Mouse (Mus musculus): ENCODE results near the gene Clptm1l. TPM values are rescaled to one million over a fixed set of nuclear protein-coding genes. Genes with fewer than 3 reads are reported as not detected.

Clptm1l gene
- 127 and 130 TPM in 2 replicates for polyA plus RNA-seq (2016; fragmentation: Nextera tagmentation; extraction: Ambion mirVana)

DNA sequence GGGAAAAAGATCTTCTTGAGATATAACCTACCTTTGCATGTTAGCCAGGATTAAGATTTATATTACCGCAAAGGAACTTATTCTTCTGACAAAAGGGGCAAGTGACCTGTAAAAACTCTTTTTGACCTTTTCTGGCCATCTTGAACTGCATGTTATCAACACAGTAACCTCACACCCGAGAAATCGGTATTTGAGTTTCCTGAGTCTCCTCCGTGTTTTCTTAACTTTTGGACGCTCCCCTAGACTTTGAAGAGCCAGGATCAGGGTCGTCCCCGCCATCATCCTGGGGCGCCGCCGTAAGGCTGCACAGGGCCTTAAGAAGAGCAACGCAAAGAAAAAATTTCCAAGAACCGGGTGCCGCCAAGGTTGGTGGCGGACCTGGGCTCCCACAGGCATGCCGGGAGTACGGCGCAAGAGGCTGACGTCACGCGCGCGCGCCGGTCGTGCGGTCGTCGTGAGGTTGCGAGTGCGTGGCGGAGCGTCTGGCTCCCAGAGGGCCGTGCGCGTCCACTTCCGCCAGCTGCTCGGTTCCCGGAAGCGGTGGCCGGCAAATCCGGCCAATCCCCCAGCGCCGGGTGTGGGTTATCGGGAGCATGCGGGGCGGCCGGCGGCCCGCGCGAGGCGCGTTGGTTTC is at the start of gene Clptm1l:
Clptm1l (plus strand) TSS at position 485 of the 634 bp plus-strand sequence.
- peak within 1 kb of the TSS; percentile 73 for H3K4me3 ChIP-seq
- H3K9ac ChIP-seq: peak within 1 kb of the TSS; percentile 76
- H3K4me2 ChIP-seq (replicated peaks): peak within 1 kb of the TSS; percentile 96
- WGBS: 1% methylated on average over 52 of the region's 53 CpGs
- no peaks in the 10 kb centered on the region for H3K9me3 ChIP-seq
- H3K27ac ChIP-seq: peak within 1 kb of the TSS; percentile 70; the same call in 1 of the 2 replicates
- H3K4me1 ChIP-seq: peaks cover 13% of the 10 kb centered on the region
- H3K27me3 ChIP-seq: no peaks in the 10 kb centered on the region
- H3K36me3 ChIP-seq: peaks cover 23% of the 10 kb centered on the region
- peak; percentile 92 for ATAC-seq (ENCODE audit: insufficient number of reproducible peaks, insufficient read depth, low FRiP score, low TSS enrichment)

DNA sequence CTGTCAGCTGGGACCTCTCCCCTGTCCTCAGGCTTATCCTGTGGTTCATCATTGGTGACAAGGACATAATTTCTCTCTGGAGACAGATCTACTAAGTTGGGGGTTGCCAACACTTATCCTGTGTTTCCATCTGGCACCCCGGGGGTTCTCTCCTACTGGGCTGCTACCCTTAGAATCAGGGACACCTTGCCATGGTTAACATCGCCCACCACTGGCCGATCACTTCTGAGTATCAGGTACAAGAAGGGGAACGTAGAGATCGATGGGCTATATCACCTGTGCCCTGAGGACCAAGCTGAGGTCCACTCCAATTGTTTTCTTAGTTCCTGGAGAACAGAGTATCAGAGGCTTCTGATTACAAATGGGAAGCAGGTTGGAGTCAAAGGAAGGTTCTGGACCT is 39.6 kb upstream of the Clptm1l start:
- H3K4me3 ChIP-seq: no peak overlapping the region
- no peak for ATAC-seq (ENCODE audit: insufficient number of reproducible peaks, insufficient read depth, low FRiP score, low TSS enrichment)
- H3K27me3 ChIP-seq: 0 out of 2 replicates have a peak, but pooled peaks cover 5% of the 10 kb centered on the region
- no peaks in the 10 kb centered on the region for H3K4me1 ChIP-seq
- 86% methylated on average over 5 of the region's 5 CpGs for WGBS
- no peak overlapping the region for H3K27ac ChIP-seq
- H3K9me3 ChIP-seq: no peaks in the 10 kb centered on the region
- no peak overlapping the region for H3K9ac ChIP-seq
- no peaks in the 10 kb centered on the region for H3K36me3 ChIP-seq
- no peak overlapping the region for H3K4me2 ChIP-seq (replicated peaks)

DNA sequence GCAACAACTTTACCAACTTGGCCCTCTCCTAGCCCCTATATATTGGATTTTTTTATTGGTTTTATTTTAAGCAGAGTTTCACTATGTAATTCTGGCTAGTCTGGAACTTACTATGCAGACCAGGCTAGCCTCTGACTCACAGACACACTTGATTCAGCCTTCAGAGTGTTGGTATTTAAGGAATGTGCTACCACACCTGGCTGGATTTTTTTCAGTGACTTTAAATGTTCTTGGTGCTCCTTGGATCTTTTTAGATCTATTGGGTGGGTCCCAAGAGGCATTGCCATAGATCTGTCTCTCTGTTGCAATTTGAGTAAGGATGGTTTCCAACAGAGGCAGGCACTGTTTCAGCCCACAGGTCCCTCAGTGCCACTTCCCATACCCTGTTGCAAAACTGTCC is 28.8 kb upstream of the Clptm1l start:
- no peak overlapping the region for H3K9ac ChIP-seq
- H3K9me3 ChIP-seq: no peaks in the 10 kb centered on the region
- H3K36me3 ChIP-seq: no peaks in the 10 kb centered on the region
- no peak overlapping the region for H3K4me2 ChIP-seq (replicated peaks)
- no peak for ATAC-seq (ENCODE audit: insufficient number of reproducible peaks, insufficient read depth, low FRiP score, low TSS enrichment)
- no peaks in the 10 kb centered on the region for H3K4me1 ChIP-seq
- H3K4me3 ChIP-seq: no peak overlapping the region
- H3K27me3 ChIP-seq: no peaks in the 10 kb centered on the region
- H3K27ac ChIP-seq: no peak overlapping the region

DNA sequence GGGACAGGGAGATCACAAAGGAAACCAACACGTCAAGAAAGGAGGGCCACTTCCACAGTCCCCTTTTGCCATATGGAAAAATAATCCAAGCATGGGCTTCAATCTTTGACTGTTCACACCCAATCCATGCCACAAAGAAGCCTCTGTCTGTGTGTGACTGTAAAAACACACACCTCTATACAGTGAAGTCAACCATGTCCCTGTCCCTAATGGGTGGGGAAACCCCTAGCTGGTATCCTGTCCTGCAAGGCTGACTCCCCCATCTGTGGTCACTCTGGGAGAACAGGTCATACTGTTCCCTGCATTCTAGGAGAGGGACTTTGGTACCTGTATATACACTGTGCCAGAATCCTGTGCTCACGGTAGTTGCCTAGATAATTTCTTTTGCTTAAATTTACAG is 26.5 kb upstream of the Clptm1l start:
- Histone ChIP-seq H3K27ac (no peak overlapping the region), H3K36me3 (no peaks in the 10 kb centered on the region), H3K4me3 (no peak overlapping the region), H3K27me3 (no peaks in the 10 kb centered on the region), H3K9me3 (no peaks in the 10 kb centered on the region), H3K4me1 (no peaks in the 10 kb centered on the region), H3K4me2 (replicated peaks) (no peak overlapping the region), H3K9ac (no peak overlapping the region)
- 75% methylated on average over 2 of the region's 2 CpGs for WGBS
- no peak for ATAC-seq (ENCODE audit: insufficient number of reproducible peaks, insufficient read depth, low FRiP score, low TSS enrichment)

DNA sequence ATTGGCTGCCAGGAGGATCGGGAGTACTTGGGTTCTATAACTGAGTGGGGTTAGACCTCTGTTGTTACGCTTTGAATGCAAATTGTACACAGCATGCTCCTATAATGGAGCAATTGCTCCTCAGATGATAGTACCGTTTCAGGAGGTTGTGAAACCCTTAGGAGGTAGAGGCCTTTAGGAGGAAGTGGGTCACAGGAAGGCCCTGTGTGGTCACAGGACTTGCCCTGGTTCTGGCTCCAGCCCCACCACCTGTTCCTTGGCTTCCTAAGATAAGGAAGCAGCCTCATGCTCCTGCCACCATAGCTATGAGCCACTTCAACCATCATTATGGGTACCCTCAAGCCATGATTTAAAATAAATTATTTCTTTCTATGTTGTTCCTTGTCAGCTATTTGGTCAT is 12.3 kb upstream of the Clptm1l start:
- 81% methylated on average over 3 of the region's 3 CpGs for WGBS
- Histone ChIP-seq H3K9ac (no peak overlapping the region), H3K4me3 (no peak overlapping the region), H3K4me1 (no peaks in the 10 kb centered on the region), H3K27me3 (0 out of 2 replicates have a peak, but pooled peaks cover 2% of the 10 kb centered on the region), H3K36me3 (no peaks in the 10 kb centered on the region), H3K27ac (no peak overlapping the region), H3K9me3 (no peaks in the 10 kb centered on the region), H3K4me2 (replicated peaks) (no peak overlapping the region)
- no peak for ATAC-seq (ENCODE audit: insufficient number of reproducible peaks, insufficient read depth, low FRiP score, low TSS enrichment)

DNA sequence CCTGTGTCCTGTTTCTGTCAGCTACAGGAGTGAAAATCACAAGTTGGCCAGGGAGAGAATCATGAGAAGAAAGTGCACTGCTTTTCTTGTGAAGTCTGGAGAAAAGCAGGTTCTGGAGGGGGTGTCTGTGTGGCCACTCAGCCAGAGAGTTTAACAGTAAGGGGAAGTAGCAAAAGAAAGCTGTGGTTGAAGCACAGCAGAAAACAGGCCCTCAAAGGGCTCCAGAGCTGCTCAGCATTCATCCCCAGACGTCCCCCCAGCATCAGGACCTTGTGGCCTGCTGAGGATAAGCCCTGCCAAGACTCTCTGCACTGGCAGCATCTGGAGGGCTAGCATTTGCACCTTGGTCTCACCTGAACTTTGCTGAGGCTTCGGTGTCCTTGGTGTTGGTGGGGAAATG is 11.3 kb upstream of the Clptm1l start:
- no peaks in the 10 kb centered on the region for H3K36me3 ChIP-seq
- no peaks in the 10 kb centered on the region for H3K9me3 ChIP-seq
- no peak overlapping the region for H3K9ac ChIP-seq
- H3K4me1 ChIP-seq: no peaks in the 10 kb centered on the region
- no peak for ATAC-seq (ENCODE audit: insufficient number of reproducible peaks, insufficient read depth, low FRiP score, low TSS enrichment)
- WGBS: 48% methylated on average over 2 of the region's 2 CpGs
- H3K4me2 ChIP-seq (replicated peaks): no peak overlapping the region
- no peak overlapping the region for H3K4me3 ChIP-seq
- no peak overlapping the region for H3K27ac ChIP-seq
- H3K27me3 ChIP-seq: 0 out of 2 replicates have a peak, but pooled peaks cover 2% of the 10 kb centered on the region

DNA sequence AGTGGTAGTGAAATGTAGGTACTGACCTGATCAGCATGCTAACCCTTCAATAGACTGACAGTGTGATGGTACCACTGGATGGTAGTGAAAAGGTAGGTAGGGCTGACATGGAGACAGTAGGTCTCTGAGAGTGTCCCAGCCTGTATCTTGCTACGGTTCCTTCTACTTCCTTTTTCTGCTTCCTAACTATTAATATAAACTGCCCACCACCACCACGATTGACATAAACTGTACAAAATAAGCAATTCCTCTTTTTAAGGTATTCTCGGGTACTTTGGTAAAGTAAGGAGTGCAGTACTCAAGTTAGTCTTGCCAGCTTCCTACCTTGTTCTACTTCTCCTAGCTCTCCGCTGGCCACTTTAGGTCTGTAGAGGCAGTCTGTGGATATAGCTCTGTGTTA is 7.5 kb upstream of the Clptm1l start:
- Histone ChIP-seq H3K4me1 (no peaks in the 10 kb centered on the region), H3K4me3 (no peak overlapping the region), H3K4me2 (replicated peaks) (no peak overlapping the region), H3K9me3 (no peaks in the 10 kb centered on the region), H3K9ac (no peak overlapping the region), H3K27ac (no peak overlapping the region), H3K36me3 (no peaks in the 10 kb centered on the region), H3K27me3 (0 out of 2 replicates have a peak, but pooled peaks cover 2% of the 10 kb centered on the region)
- ATAC-seq (ENCODE audit: insufficient number of reproducible peaks, insufficient read depth, low FRiP score, low TSS enrichment): no peak
- WGBS: 77% methylated on average over 4 of the region's 4 CpGs

DNA sequence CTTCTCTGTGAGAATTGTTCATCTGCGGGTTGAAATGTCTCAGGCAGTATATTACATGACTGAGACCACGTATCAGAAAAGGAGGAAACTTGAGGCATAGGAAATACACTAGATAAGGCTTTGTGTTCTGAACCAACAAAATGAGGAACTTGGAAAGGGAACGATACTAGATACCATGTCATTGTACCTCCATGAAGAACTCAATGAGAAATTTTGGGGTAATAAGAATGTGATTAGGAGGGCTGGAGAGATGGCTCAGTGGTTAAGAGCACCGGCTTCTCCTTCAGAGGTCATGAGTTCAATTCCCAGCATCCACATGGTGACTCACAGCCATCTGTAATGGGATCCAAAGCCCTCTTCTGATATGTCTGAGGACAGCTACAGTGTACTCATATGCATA is 3.6 kb upstream of the Clptm1l start:
- Histone ChIP-seq H3K27me3 (no peaks in the 10 kb centered on the region), H3K27ac (no peak overlapping the region), H3K4me3 (no peak overlapping the region), H3K4me2 (replicated peaks) (no peak overlapping the region), H3K4me1 (peaks cover 13% of the 10 kb centered on the region), H3K9me3 (no peaks in the 10 kb centered on the region), H3K36me3 (no peaks in the 10 kb centered on the region), H3K9ac (no peak overlapping the region)
- WGBS: 83% methylated on average over 4 of the region's 4 CpGs
- ATAC-seq (ENCODE audit: insufficient number of reproducible peaks, insufficient read depth, low FRiP score, low TSS enrichment): no peak

DNA sequence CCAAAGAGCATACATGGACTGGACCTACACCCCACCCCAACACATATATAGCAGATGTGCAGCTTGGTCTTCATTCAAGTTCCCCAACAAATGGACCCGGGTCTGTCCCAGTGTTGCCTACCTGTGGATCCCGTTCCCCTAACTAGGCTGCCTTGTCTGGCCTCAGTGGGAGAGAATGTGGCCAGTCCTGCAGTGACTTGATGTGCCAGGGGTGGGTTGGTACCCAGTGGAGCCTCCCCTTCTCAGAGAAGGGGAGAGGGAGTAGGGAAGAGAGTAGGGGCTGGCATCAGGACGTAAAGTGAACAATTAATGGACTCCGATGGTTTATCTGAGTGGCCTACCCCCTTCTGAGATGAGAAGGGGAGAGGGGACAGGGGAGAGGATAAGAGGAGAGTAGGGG is 760 bp upstream of the Clptm1l start:
- ATAC-seq (ENCODE audit: insufficient number of reproducible peaks, insufficient read depth, low FRiP score, low TSS enrichment): no peak
- Histone ChIP-seq H3K27me3 (no peaks in the 10 kb centered on the region), H3K27ac (no peak overlapping the region), H3K9me3 (no peaks in the 10 kb centered on the region), H3K4me1 (peaks cover 13% of the 10 kb centered on the region), H3K9ac (peak overlapping the region; percentile 76), H3K4me3 (peak overlapping the region; percentile 73), H3K36me3 (peaks cover 20% of the 10 kb centered on the region), H3K4me2 (replicated peaks) (peak overlapping the region; percentile 96)
- WGBS: 53% methylated on average over 4 of the region's 4 CpGs

DNA sequence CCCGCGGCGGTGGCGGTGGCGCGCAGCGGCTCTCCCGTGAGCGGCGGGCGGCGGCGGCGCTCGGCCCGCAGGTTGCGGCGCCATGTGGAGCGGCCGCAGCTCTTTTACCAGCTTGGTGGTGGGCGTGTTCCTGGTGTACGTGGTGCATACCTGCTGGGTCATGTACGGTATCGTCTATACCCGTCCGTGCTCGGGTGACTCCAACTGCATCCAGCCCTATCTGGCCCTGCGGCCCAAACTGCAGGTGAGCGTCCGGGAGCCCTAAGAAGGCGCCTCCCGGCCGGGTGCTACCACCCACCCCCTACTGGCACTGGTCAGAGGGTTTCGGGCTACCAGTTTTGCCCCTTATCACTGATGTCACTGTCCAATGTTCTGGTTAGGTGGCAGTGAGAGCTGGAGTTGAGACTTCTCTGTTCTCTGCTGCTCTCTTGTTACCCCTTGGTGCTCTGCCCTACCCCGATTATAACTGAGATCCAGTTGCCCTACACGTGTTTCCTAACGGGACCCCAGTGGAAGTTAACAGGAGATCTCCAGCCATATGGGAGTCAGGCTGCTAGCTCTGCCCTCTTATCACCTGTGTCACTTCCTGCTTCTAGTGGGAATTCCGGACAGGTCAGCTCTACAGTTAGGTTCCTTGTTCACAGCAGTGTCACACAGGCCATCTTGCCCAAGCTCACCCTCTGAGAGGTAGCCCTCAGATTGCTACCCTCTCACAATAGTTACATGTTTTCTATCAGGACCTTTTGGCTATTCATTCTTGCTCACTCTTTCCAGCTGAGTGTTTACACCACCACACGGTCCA is 551 bp downstream of the Clptm1l start:
- H3K9ac ChIP-seq: peak overlapping the region; percentile 76
- WGBS: 3% methylated on average over 35 of the region's 39 CpGs
- H3K36me3 ChIP-seq: peaks cover 30% of the 10 kb centered on the region
- no peaks in the 10 kb centered on the region for H3K9me3 ChIP-seq
- peak; percentile 80 for ATAC-seq (ENCODE audit: insufficient number of reproducible peaks, insufficient read depth, low FRiP score, low TSS enrichment)
- H3K4me2 ChIP-seq (replicated peaks): peak overlapping the region; percentile 96
- H3K27me3 ChIP-seq: no peaks in the 10 kb centered on the region
- H3K27ac ChIP-seq: no peak overlapping the region
- peaks cover 13% of the 10 kb centered on the region for H3K4me1 ChIP-seq
- H3K4me3 ChIP-seq: peak overlapping the region; percentile 73

DNA sequence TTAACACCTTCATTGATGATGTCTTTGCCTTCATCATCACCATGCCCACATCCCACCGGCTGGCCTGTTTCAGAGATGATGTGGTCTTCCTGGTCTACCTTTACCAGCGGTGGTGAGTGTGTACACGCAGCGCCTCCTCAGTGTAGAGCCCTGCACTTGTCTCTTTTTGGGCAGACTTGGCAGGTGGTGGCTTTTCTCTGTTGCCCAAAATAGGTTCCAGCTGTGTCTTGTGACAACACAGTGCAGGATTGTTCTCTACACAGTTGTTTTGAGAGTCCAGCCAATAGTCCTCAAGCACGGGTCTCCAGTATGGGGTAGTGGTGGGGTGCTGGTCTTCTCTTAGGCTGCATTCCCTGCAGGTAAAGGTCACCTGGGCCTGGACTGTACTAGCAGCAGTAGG is 14.6 kb downstream of the Clptm1l start:
- peaks cover 75% of the 10 kb centered on the region for H3K36me3 ChIP-seq
- WGBS: 91% methylated on average over 5 of the region's 5 CpGs
- no peak; the same call in 1 of the 2 replicates for ATAC-seq (ENCODE audit: insufficient number of reproducible peaks, insufficient read depth, low FRiP score, low TSS enrichment)
- H3K27me3 ChIP-seq: no peaks in the 10 kb centered on the region
- H3K9me3 ChIP-seq: no peaks in the 10 kb centered on the region
- no peak overlapping the region for H3K27ac ChIP-seq
- H3K9ac ChIP-seq: no peak overlapping the region
- no peaks in the 10 kb centered on the region for H3K4me1 ChIP-seq
- no peak overlapping the region for H3K4me3 ChIP-seq
- H3K4me2 ChIP-seq (replicated peaks): no peak overlapping the region

DNA sequence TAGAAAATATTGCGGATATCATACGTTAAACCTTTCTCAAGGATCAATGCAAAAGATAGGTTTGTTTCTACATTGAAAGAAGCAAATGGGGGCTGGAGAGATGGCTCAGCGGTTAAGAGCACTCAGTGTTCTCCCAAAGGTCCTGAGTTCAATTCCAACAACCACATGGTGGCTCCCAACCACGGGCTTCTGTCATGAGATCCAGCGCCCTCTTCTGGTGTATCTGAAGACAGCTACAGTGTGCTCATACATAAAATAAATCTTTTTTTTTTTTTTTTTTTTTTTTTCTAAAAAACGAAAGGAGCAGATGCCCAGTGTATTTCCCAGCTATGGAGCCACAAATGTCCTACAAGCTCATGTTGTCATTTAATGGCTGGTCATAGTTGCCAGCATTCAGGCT is 16.8 kb downstream of the Clptm1l start:
- H3K27me3 ChIP-seq: no peaks in the 10 kb centered on the region
- H3K27ac ChIP-seq: no peak overlapping the region
- no peaks in the 10 kb centered on the region for H3K4me1 ChIP-seq
- 68% methylated on average over 6 of the region's 6 CpGs for WGBS
- H3K4me2 ChIP-seq (replicated peaks): no peak overlapping the region
- no peak for ATAC-seq (ENCODE audit: insufficient number of reproducible peaks, insufficient read depth, low FRiP score, low TSS enrichment)
- no peaks in the 10 kb centered on the region for H3K9me3 ChIP-seq
- H3K9ac ChIP-seq: no peak overlapping the region
- peaks cover 53% of the 10 kb centered on the region for H3K36me3 ChIP-seq
- H3K4me3 ChIP-seq: no peak overlapping the region
